Mouse (Mus musculus) thymus, adult 2 months (tissue): ENCODE measurements at regions not wholly inside any gene's neighbourhood (a gene's known extent, or its start where the extent isn't known, plus 50 kb on each side); places are given as distances from the start of the nearest gene placed in this dataset.

Source experiments
- CTCF ChIP-seq: fragments of 200-500 bp; IDR thresholded peaks from 2 replicates; pipeline ENCODE4 v1.5.1; 2012; ENCODE audit warnings: mild to moderate bottlenecking, control low read depth, low read length, moderate library complexity, borderline replicate concordance; ENCODE audit not compliant: control insufficient read depth, poor library complexity, insufficient read depth; ENCODE audit errors: extremely low read depth
- POLR2A ChIP-seq: fragments of 200-500 bp; IDR thresholded peaks from 2 replicates; pipeline ENCODE4 v1.6.1; 2012; ENCODE audit warnings: mild to moderate bottlenecking, low read length, control low read depth, moderate library complexity; ENCODE audit not compliant: control insufficient read depth, poor library complexity, insufficient read depth; ENCODE audit errors: extremely low read depth

DNA sequence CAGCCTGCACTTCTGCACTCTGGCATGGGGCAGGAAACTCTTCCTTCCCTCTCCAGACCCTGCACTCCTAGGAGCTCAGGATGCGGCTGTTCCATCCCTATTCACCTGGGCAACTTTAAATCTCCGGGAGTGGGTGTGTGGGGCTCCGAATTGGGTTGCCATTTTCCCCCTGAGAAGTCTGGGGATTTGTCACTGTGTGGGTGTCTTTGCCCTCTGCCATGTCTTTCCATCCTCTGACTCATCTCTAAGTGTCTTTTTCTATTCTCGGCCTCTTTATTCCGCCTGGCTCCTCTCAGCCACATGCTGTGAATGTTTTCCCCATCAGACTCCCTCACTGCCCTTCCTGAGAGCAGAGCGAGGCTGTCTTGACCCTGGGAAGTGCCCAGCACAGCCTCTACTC, 448.2 kb downstream of the Vrk1 start:
- TF ChIP-seq POLR2A (no peak), CTCF (no peak)
